Mouse (Mus musculus): ENCODE data around the gene Rfc2. TPM values are rescaled to one million over a fixed set of nuclear protein-coding genes. Genes with fewer than 3 reads are reported as not detected.

Rfc2 gene
- polyA plus RNA-seq, 1 experiment from 2014 or later: 184 TPM

DNA sequence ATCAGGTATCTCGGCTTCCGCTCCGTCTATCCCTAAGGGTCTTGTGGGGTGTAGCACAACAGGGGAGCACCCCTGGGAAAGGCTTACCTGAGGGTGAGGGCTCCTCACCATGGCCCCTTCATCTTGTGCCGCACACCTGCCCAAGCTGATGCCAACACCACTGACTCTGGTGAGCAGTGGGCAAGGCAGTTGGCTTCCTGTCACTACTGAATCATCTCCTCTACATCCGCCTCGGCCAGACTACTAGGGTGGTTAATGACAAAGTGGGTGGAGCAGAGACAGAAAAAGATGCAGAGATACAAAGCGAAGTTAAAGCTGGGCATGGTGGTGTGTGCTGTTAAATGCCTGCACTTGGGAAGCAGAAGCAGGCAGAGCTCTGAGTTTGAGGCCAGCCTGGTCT is 33.6 kb downstream of the Rfc2 start, which contains the start of gene Lat2:
Gene Lat2 (minus strand): TSS at position 224 of the 400 bp plus-strand sequence.
- Histone ChIP-seq H3K27me3 (no peaks in the 10 kb centered on the region), H3K36me3 (peaks cover 41% of the 10 kb centered on the region), H3K4me2 (no peak within 1 kb of the TSS), H3K4me3 (no peak within 1 kb of the TSS), H3K9ac (no peak within 1 kb of the TSS), H3K27ac (replicated peaks) (no peak within 1 kb of the TSS), H3K4me1 (replicated peaks) (peaks cover 7% of the 10 kb centered on the region), H3K9me3 (no peaks in the 10 kb centered on the region)
- no peak for ATAC-seq (ENCODE audit: low read depth)
- 86% methylated on average over 7 of the region's 7 CpGs for WGBS

DNA sequence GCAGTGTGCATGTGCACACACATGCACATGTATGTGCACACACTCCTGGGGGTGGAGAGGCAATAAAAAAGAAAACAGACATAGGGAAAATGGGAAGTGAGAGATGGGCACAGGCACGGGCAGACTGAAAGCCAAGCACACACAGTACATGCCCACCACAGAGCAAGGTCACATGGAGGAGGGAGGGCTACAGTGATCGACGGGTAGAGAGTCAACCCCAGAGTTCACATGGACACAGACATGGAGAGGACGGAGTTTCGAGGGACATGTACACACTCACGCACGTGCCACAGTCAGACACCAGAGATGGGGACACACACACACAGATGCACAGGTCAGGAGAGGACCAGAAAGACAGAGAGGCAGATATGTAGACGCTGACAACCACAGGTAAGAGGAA is 34.2 kb downstream of the Rfc2 start:
- no peak for ATAC-seq (ENCODE audit: low read depth)
- 80% methylated on average over 8 of the region's 8 CpGs for WGBS
- no peaks in the 10 kb centered on the region for H3K27me3 ChIP-seq
- H3K27ac ChIP-seq (replicated peaks): no peak overlapping the region
- peaks cover 7% of the 10 kb centered on the region for H3K4me1 ChIP-seq (replicated peaks)
- peaks cover 47% of the 10 kb centered on the region for H3K36me3 ChIP-seq
- H3K4me3 ChIP-seq: no peak overlapping the region
- no peaks in the 10 kb centered on the region for H3K9me3 ChIP-seq
- H3K9ac ChIP-seq: no peak overlapping the region
- H3K4me2 ChIP-seq: no peak overlapping the region

GRCm38 (mm10) chr5:134615780-134616179 is 34.6 kb downstream of the Rfc2 start:
- no peak overlapping the region for H3K27ac ChIP-seq (replicated peaks)
- no peaks in the 10 kb centered on the region for H3K27me3 ChIP-seq
- no peaks in the 10 kb centered on the region for H3K9me3 ChIP-seq
- H3K36me3 ChIP-seq: peaks cover 51% of the 10 kb centered on the region
- H3K4me2 ChIP-seq: no peak overlapping the region
- H3K9ac ChIP-seq: no peak overlapping the region
- ATAC-seq (ENCODE audit: low read depth): no peak
- 78% methylated on average over 4 of the region's 4 CpGs for WGBS
- peaks cover 7% of the 10 kb centered on the region for H3K4me1 ChIP-seq (replicated peaks)
- H3K4me3 ChIP-seq: no peak overlapping the region

DNA sequence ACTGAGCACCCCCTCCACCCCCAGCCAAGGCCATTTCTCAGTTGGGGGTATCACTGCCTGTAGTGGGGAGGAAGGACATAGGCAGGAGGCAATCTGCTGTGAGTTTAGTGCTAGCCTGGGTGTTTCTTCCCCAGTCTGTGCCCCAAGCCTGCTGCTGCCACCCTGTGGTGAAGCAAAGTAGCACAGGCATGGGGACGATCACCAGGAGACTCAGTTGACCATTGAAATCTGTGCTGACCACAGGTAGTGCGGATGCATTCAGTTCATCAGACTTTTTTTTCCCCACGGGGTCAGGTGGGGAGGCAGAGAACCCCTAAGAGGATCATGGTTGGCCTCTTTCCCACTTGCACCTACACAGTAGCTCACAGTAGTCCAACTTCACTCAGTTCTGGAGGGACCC is 35.9 kb downstream of the Rfc2 start:
- Histone ChIP-seq H3K36me3 (peaks cover 64% of the 10 kb centered on the region), H3K4me1 (replicated peaks) (peaks cover 7% of the 10 kb centered on the region), H3K9me3 (no peaks in the 10 kb centered on the region), H3K4me2 (no peak overlapping the region), H3K27me3 (no peaks in the 10 kb centered on the region), H3K9ac (no peak overlapping the region), H3K4me3 (no peak overlapping the region), H3K27ac (replicated peaks) (no peak overlapping the region)
- 67% methylated on average over 3 of the region's 3 CpGs for WGBS
- no peak for ATAC-seq (ENCODE audit: low read depth)

- no peak overlapping the region for H3K4me2 ChIP-seq
- H3K9ac ChIP-seq: no peak overlapping the region
- 91% methylated on average over 9 of the region's 9 CpGs for WGBS
- no peak overlapping the region for H3K27ac ChIP-seq (replicated peaks)
- peaks cover 88% of the 10 kb centered on the region for H3K36me3 ChIP-seq
- H3K4me3 ChIP-seq: no peak overlapping the region
- H3K27me3 ChIP-seq: no peaks in the 10 kb centered on the region
- ATAC-seq (ENCODE audit: low read depth): no peak
- 0 out of 2 replicates have a peak, but pooled peaks cover 8% of the 10 kb centered on the region for H3K4me1 ChIP-seq (replicated peaks)
- H3K9me3 ChIP-seq: no peaks in the 10 kb centered on the region
These were observed 39.3 kb downstream of the Rfc2 start for GRCm38 (mm10) chr5:134620457-134620856.

DNA sequence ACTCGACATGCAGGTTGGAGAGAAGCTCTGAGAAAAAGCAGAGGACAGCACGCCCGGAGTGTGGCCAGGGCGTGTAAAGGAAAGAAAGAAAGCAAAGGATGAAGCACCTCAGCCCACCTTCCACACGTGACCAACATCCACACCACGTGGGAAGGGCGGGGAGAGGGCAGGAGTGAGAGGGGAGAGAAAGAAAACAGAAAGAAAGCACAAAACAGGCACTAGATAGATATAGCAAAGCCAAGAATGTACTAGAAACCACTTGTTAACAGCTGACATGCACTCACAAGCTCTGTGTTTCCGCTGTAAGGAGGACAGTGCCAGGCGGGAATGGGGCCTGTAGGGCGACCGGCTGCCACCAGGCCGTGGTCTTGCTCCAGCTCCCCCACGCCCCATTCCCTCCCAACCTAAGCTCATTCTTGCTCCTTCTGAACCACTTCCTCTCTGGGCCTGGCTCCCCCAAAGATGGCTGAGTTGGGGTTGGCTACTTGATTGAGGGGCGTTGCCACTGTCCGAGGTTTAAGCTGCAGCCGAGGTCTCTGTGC is 40.0 kb downstream of the Rfc2 start:
- no peak overlapping the region for H3K27ac ChIP-seq (replicated peaks)
- H3K36me3 ChIP-seq: peaks cover 95% of the 10 kb centered on the region
- no peaks in the 10 kb centered on the region for H3K27me3 ChIP-seq
- H3K9me3 ChIP-seq: no peaks in the 10 kb centered on the region
- H3K9ac ChIP-seq: no peak overlapping the region
- WGBS: 90% methylated on average over 16 of the region's 16 CpGs
- H3K4me3 ChIP-seq: no peak overlapping the region
- no peak for ATAC-seq (ENCODE audit: low read depth)
- 0 out of 2 replicates have a peak, but pooled peaks cover 8% of the 10 kb centered on the region for H3K4me1 ChIP-seq (replicated peaks)
- H3K4me2 ChIP-seq: no peak overlapping the region

DNA sequence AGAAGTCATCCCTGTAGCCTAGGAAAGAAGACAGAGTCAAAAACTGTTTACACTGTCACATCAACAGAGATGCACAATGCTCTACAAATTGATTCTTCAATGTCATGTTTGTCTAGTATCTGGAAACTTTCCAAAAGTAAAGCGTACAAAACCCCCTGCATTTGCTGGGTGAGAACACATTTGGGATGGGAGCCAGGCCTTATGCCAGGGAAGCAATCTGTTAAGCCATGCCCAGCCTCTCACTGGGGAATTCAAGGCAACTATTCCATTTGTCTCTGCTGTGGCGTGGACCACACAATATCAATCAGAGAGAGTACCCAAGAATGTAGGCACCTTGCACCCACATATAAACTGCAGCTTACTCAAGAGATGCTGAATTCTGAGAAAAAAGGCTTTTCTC is 40.9 kb downstream of the Rfc2 start:
- Histone ChIP-seq H3K9me3 (no peaks in the 10 kb centered on the region), H3K27ac (replicated peaks) (no peak overlapping the region), H3K4me2 (no peak overlapping the region), H3K36me3 (peaks cover 99% of the 10 kb centered on the region), H3K4me3 (no peak overlapping the region), H3K9ac (no peak overlapping the region), H3K27me3 (no peaks in the 10 kb centered on the region), H3K4me1 (replicated peaks) (0 out of 2 replicates have a peak, but pooled peaks cover 8% of the 10 kb centered on the region)
- WGBS: 66% methylated on average over 2 of the region's 2 CpGs
- no peak for ATAC-seq (ENCODE audit: low read depth)

DNA sequence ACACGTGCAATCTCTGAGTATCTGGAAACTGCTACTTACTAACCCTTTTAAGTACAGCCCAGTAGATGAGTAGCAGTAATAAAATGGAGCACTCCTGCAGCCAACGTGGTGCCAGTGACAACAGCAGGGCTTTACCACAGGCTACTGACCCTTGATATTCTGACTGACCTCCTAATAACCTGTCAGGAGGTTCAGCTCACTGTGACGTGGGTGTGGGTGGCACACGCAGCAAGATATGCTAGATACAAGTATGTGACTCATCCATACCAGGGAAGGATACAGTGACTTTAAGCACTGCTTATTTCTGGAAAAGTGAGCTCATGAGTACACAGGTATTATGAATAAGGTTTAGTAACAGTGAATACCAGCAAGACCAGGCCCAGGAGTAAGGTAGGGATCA is 48.3 kb downstream of the Rfc2 start:
- no peak overlapping the region for H3K9ac ChIP-seq

GRCm38 (mm10) chr5:134630835-134631234 is 49.7 kb downstream of the Rfc2 start:
- no peaks in the 10 kb centered on the region for H3K9me3 ChIP-seq
- H3K4me2 ChIP-seq: no peak overlapping the region
- no peak for ATAC-seq (ENCODE audit: low read depth)
- H3K9ac ChIP-seq: no peak overlapping the region; the same call in 1 of the 2 replicates
- H3K4me3 ChIP-seq: no peak overlapping the region
- no peak overlapping the region for H3K27ac ChIP-seq (replicated peaks)
- H3K36me3 ChIP-seq: peaks cover 66% of the 10 kb centered on the region
- H3K4me1 ChIP-seq (replicated peaks): peaks cover 27% of the 10 kb centered on the region
- no peaks in the 10 kb centered on the region for H3K27me3 ChIP-seq

More for the DNA sequence above, 48.3 kb downstream of the Rfc2 start:
- Histone ChIP-seq H3K4me3 (no peak overlapping the region), H3K27me3 (no peaks in the 10 kb centered on the region), H3K4me2 (no peak overlapping the region), H3K27ac (replicated peaks) (no peak overlapping the region), H3K36me3 (peaks cover 68% of the 10 kb centered on the region), H3K4me1 (replicated peaks) (peaks cover 20% of the 10 kb centered on the region), H3K9me3 (no peaks in the 10 kb centered on the region)
- ATAC-seq (ENCODE audit: low read depth): no peak
- 85% methylated on average over 4 of the region's 4 CpGs for WGBS

- Histone ChIP-seq H3K27ac (replicated peaks) (no peak overlapping the region), H3K4me1 (replicated peaks) (peaks cover 43% of the 10 kb centered on the region), H3K4me3 (no peak overlapping the region), H3K4me2 (no peak overlapping the region), H3K9ac (no peak overlapping the region), H3K36me3 (peaks cover 54% of the 10 kb centered on the region), H3K27me3 (no peaks in the 10 kb centered on the region), H3K9me3 (no peaks in the 10 kb centered on the region)
- 65% methylated on average over 2 of the region's 2 CpGs for WGBS
- ATAC-seq (ENCODE audit: low read depth): no peak
These were observed 51.7 kb downstream of the Rfc2 start for GRCm38 (mm10) chr5:134632841-134633240.

DNA sequence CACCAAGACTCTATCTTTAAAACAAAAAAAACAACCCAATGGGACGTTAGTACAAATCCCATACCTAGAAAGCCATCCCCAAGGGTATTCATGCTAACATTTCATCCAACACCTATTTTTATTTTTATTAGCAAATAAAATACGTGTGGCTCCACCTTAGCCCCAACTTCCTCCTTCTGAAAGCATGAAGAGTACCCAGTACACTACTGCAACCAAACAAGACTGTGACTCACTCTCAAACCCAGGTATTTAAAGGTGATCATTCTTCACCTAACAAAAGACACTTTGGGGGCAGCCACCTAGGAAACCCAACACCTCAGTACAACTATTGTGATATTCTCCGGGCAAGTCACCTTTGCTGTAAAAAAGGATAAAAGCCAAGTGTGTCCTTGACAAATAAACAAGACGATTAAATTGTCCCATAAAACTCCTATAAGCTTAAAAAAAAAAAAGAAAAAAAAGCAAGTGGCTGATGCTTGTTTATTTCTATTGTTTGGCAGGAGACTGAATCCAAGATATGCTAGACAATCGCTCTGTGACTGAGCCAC is 56.7 kb downstream of the Rfc2 start:
- Histone ChIP-seq H3K4me3 (peak overlapping the region; percentile 95), H3K9me3 (no peaks in the 10 kb centered on the region), H3K9ac (peak overlapping the region; percentile 99), H3K27me3 (no peaks in the 10 kb centered on the region), H3K4me1 (replicated peaks) (peaks cover 45% of the 10 kb centered on the region), H3K4me2 (peak overlapping the region; percentile 80), H3K27ac (replicated peaks) (peak overlapping the region; percentile 96), H3K36me3 (peaks cover 30% of the 10 kb centered on the region)
- no peak for ATAC-seq (ENCODE audit: low read depth)
- WGBS: 34% methylated on average over 5 of the region's 5 CpGs

DNA sequence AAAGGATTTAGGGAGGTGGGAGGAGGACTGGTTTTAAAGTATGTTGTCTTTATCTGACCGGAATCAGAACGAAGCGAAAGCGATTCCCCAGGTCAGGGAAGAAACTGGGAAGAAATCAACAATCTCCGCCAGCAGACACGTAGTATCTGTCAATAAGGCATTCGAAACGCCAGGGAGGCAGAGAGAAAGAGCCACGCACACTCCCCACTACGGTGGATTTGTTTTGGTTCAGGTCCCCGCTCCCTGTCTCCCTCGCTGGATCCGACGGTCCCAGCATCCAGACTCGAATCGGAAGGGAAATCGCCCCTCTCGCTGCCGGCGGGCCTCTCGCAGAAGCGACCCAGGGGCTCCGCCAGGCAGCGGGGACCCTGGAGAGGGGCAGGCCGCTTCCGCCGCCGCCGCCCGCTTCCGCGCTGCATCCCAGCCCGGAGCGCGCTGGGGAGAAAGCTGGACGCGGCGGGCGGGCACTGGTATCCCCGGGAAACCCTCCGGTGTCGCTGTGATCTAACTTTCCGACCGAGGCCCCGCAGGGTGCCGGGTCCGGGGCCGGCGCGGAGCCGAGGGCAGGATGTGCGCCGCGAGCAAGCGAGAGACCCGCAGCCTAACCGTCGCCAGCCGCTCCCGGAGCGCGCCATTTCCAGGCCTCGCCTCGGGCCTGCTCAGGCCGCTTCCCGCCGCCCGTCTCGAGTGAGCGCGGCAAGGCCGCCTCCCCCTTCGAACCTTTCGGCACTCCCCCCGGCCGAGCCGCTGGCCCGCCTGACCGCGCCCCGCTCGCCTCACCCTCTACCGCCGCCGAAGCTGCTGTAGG is 57.5 kb downstream of the Rfc2 start:
- H3K4me3 ChIP-seq: peak overlapping the region; percentile 95
- H3K27me3 ChIP-seq: no peaks in the 10 kb centered on the region
- peak overlapping the region; percentile 99 for H3K9ac ChIP-seq
- H3K36me3 ChIP-seq: peaks cover 25% of the 10 kb centered on the region
- no peaks in the 10 kb centered on the region for H3K9me3 ChIP-seq
- peak overlapping the region; percentile 80 for H3K4me2 ChIP-seq
- peak overlapping the region; percentile 96 for H3K27ac ChIP-seq (replicated peaks)
- WGBS: under 1% methylated on average over 84 of the region's 85 CpGs
- ATAC-seq (ENCODE audit: low read depth): peak; percentile 77
- H3K4me1 ChIP-seq (replicated peaks): peaks cover 38% of the 10 kb centered on the region
